Mouse (Mus musculus) mammary gland, adult 2 months (tissue): ENCODE data around the gene Tmem138. TPM values are rescaled to one million over a fixed set of nuclear protein-coding genes. Genes with fewer than 3 reads are reported as not detected.

Experiments
- polyA plus RNA-seq: library from polyadenylated mRNA; depleted of rRNA; stranded (reverse); fragments of >200 nt; gene quantifications from 2 replicates; pipeline ENCODE4 v1.2.3, GENCODE M21; 2012; ENCODE audit warnings: low replicate concordance; rRNA removed

Tmem138 gene
- 8.3 and 17.2 TPM in 2 replicates for polyA plus RNA-seq

GRCm38 (mm10) chr19:10576690-10577561 is at the start of gene Tmem138, which contains the start of gene Cyb561a3:
TSS of gene Tmem138 (minus strand) at chr19:10577362.
TSS of gene Cyb561a3 (plus strand) at chr19:10577172.

GRCm38 (mm10) chr19:10605293-10605900 is 28.2 kb upstream of the Tmem138 start, which contains the start of the genes Ddb1 and Tkfc:
TSS of gene Ddb1 (plus strand) at chr19:10605327.
TSS of gene Tkfc (minus strand) at chr19:10605654.

GRCm38 (mm10) chr19:10555624-10556510 is 21.3 kb downstream of the Tmem138 start, which contains the start of gene Tmem216:
TSS of gene Tmem216 (minus strand) at chr19:10556238.

GRCm38 (mm10) chr19:10525910-10526309 is 51.3 kb downstream of the Tmem138 start, which contains the start of gene Sdhaf2:
TSS of gene Sdhaf2 (minus strand) at chr19:10526142.

GRCm38 (mm10) chr19:10525106-10525901 is 51.9 kb downstream of the Tmem138 start, which contains the start of gene Cpsf7:
TSS of gene Cpsf7 (plus strand) at chr19:10525266.

Other genes with a start within 250 kb of the Tmem138 start
- 3.6 and 3.8 TPM in 2 replicates for gene Syt7, start 188.3 kb downstream of the Tmem138 start, polyA plus RNA-seq
- 0.63 and 1.8 TPM in 2 replicates for gene Lrrc10b, start 119.9 kb downstream of the Tmem138 start, polyA plus RNA-seq
- 0.22 and 0.73 TPM in 2 replicates for gene Ppp1r32, start 94.4 kb downstream of the Tmem138 start, polyA plus RNA-seq
- gene Cpsf7, start 52.1 kb downstream of the Tmem138 start, polyA plus RNA-seq, result 34.0 and 45.2 TPM in 2 replicates
- 16.4 and 43.7 TPM in 2 replicates for gene Sdhaf2, start 51.2 kb downstream of the Tmem138 start, polyA plus RNA-seq
- 21.1 and 55.6 TPM in 2 replicates for gene Tmem216, start 21.1 kb downstream of the Tmem138 start, polyA plus RNA-seq
- 92.5 and 94.4 TPM in 2 replicates for gene Cyb561a3, start 190 bp downstream of the Tmem138 start, polyA plus RNA-seq
- gene Ddb1, start 28.0 kb upstream of the Tmem138 start, polyA plus RNA-seq, result 85.3 and 152 TPM in 2 replicates
- 12.8 and 15.2 TPM in 2 replicates for gene Tkfc, start 28.3 kb upstream of the Tmem138 start, polyA plus RNA-seq
- gene Vwce, start 56.9 kb upstream of the Tmem138 start, polyA plus RNA-seq, result 0.14 and 0.24 TPM in 2 replicates
- not detected in 2 replicates for gene Pga5, start 100.7 kb upstream of the Tmem138 start, polyA plus RNA-seq
- gene Vps37c, start 111.4 kb upstream of the Tmem138 start, polyA plus RNA-seq, result 32.3 and 38.6 TPM in 2 replicates
- gene Cd5, start 161.6 kb upstream of the Tmem138 start, polyA plus RNA-seq, result 23.5 and 40.4 TPM in 2 replicates